Mouse (Mus musculus) bone marrow, adult 2 months (tissue): ENCODE measurements around the gene Tppp2. TPM values are rescaled to one million over a fixed set of nuclear protein-coding genes. Genes with fewer than 3 reads are reported as not detected.

Experiments
- H3K27ac ChIP-seq: fragments of 200-500 bp; 2 replicates; pipeline ENCODE4 v1.5.1; 2012; ENCODE audit warnings: low read depth, mild to moderate bottlenecking, control low read depth, inconsistent platforms, low read length; ENCODE audit not compliant: control insufficient read depth, poor library complexity, insufficient read depth
- H3K4me1 ChIP-seq: fragments of 200-500 bp; 2 replicates; pipeline ENCODE4 v1.6.1; 2011; ENCODE audit warnings: low read length; ENCODE audit not compliant: control insufficient read depth, insufficient read depth
- H3K4me3 ChIP-seq: fragments of 200-500 bp; replicated peaks from 2 replicates; pipeline ENCODE3; 2011; ENCODE audit warnings: mild to moderate bottlenecking, low read depth, low read length, control low read depth; ENCODE audit not compliant: control insufficient read depth
- CTCF ChIP-seq: fragments of 200-500 bp; IDR thresholded peaks from 2 replicates; pipeline ENCODE4 v1.5.1; 2011; ENCODE audit warnings: low read length, control low read depth; ENCODE audit not compliant: control insufficient read depth, insufficient read depth
- POLR2A ChIP-seq: fragments of 200-500 bp; IDR thresholded peaks from 2 replicates; pipeline ENCODE4 v1.6.1; 2011; ENCODE audit warnings: low read depth, mild to moderate bottlenecking, control low read depth, low read length, borderline replicate concordance; ENCODE audit not compliant: control insufficient read depth
- WGBS: fragments of 180-500 bp; shearing (Covaris S2); methylation state at CpG from one replicate; pipeline ENCODE4 v1.1.7; 2018; 5-methylcytosine and 5-hydroxymethylcytosine counted together
- polyA plus RNA-seq: library from polyadenylated mRNA; stranded (reverse); fragments of >200 nt; gene quantifications from 2 replicates; pipeline ENCODE4 v1.2.4, GENCODE M21; 2011; ENCODE audit warnings: low replicate concordance; ENCODE audit not compliant: missing spikeins, insufficient read depth, insufficient read length

Gene Tppp2
- polyA plus RNA-seq, result not detected in 2 replicates

- no peak within 1 kb of the TSS for H3K4me3 ChIP-seq
- WGBS, result 78% methylated on average over 4 of the region's 4 CpGs
- TF ChIP-seq CTCF, result no peak
- TF ChIP-seq POLR2A, result no peak
- H3K27ac ChIP-seq, result no peak within 1 kb of the TSS
- H3K4me1 ChIP-seq, result no peaks in the 10 kb centered on the region
These were observed at the start of gene Tppp2 for GRCm38 (mm10) chr14:51918125-51918524. Gene Tppp2, plus strand, starts transcription at chr14:51918425.

- 58% methylated on average over 2 of the region's 2 CpGs for WGBS
- TF ChIP-seq POLR2A (no peak), CTCF (no peak)
- no peak overlapping the region for H3K4me3 ChIP-seq
- no peak overlapping the region for H3K27ac ChIP-seq
- H3K4me1 ChIP-seq, result no peaks in the 10 kb centered on the region
These were observed 47.5 kb upstream of the Tppp2 start for GRCm38 (mm10) chr14:51870756-51871155.

- TF ChIP-seq POLR2A (no peak), CTCF (no peak)
- no peak overlapping the region for H3K27ac ChIP-seq
- no peaks in the 10 kb centered on the region for H3K4me1 ChIP-seq
- 72% methylated on average over 9 of the region's 9 CpGs for WGBS
- H3K4me3 ChIP-seq, result no peak overlapping the region
These were observed 46.5 kb upstream of the Tppp2 start for GRCm38 (mm10) chr14:51871741-51872140.

- Histone ChIP-seq H3K4me1 (no peaks in the 10 kb centered on the region), H3K4me3 (no peak overlapping the region), H3K27ac (no peak overlapping the region)
- TF ChIP-seq POLR2A, result no peak
- TF ChIP-seq CTCF, result no peak
- 62% methylated on average over 3 of the region's 3 CpGs for WGBS
These were observed 40.7 kb upstream of the Tppp2 start for GRCm38 (mm10) chr14:51877517-51877916.

GRCm38 (mm10) chr14:51883527-51884030, 34.6 kb upstream of the Tppp2 start:
- WGBS, result 2% methylated on average over 4 of the region's 4 CpGs
- H3K4me1 ChIP-seq, result no peaks in the 10 kb centered on the region; the same call in 1 of the 2 replicates
- no peak overlapping the region for H3K27ac ChIP-seq
- TF ChIP-seq POLR2A, result no peak
- TF ChIP-seq CTCF, result no peak
- H3K4me3 ChIP-seq, result no peak overlapping the region

GRCm38 (mm10) chr14:51884031-51884544, 34.1 kb upstream of the Tppp2 start:
- H3K27ac ChIP-seq, result no peak overlapping the region
- WGBS, result under 1% methylated on average over 14 of the region's 14 CpGs
- TF ChIP-seq POLR2A (no peak), CTCF (no peak)
- no peaks in the 10 kb centered on the region; the same call in 1 of the 2 replicates for H3K4me1 ChIP-seq
- H3K4me3 ChIP-seq, result no peak overlapping the region

- peak within 1 kb of the TSS; percentile 78 for H3K4me3 ChIP-seq
- TF ChIP-seq POLR2A (no peak), CTCF (no peak)
- no peaks in the 10 kb centered on the region; the same call in 1 of the 2 replicates for H3K4me1 ChIP-seq
- H3K27ac ChIP-seq, result no peak within 1 kb of the TSS
- under 1% methylated on average over 43 of the region's 43 CpGs for WGBS
These were observed 33.5 kb upstream of the Tppp2 start, which contains the start of gene Mettl17 for GRCm38 (mm10) chr14:51884598-51885331. Gene Mettl17, plus strand, starts transcription at chr14:51884842.

- H3K4me1 ChIP-seq, result no peaks in the 10 kb centered on the region; the same call in 1 of the 2 replicates
- no peak for TF ChIP-seq CTCF
- TF ChIP-seq POLR2A, result no peak
- H3K27ac ChIP-seq, result no peak overlapping the region
- 84% methylated on average over 6 of the region's 6 CpGs for WGBS
- H3K4me3 ChIP-seq, result no peak overlapping the region
These were observed 32.2 kb upstream of the Tppp2 start for GRCm38 (mm10) chr14:51886051-51886450.

- no peak for TF ChIP-seq CTCF
- no peak for TF ChIP-seq POLR2A
- H3K4me1 ChIP-seq, result no peaks in the 10 kb centered on the region; the same call in 1 of the 2 replicates
- H3K4me3 ChIP-seq, result no peak overlapping the region
- no peak overlapping the region for H3K27ac ChIP-seq
- 85% methylated on average over 6 of the region's 6 CpGs for WGBS
These were observed 28.4 kb upstream of the Tppp2 start for GRCm38 (mm10) chr14:51889833-51890232.
